Mouse (Mus musculus) ES-Bruce4 (cell line): ENCODE results near the gene Vax2. TPM values are rescaled to one million over a fixed set of nuclear protein-coding genes. Genes with fewer than 3 reads are reported as not detected.
A peak's percentile ranks its signal among the peaks of the same experiment; 100 is the strongest.

Experiments
- H3K27ac ChIP-seq: 2 replicates; pipeline ENCODE4 v1.5.1; 2012; ENCODE audit warnings: low read length, inconsistent platforms; ENCODE audit not compliant: insufficient read depth
- H3K27me3 ChIP-seq: 2 replicates; pipeline ENCODE4 v1.6.1; 2012; ENCODE audit warnings: mild to moderate bottlenecking, low read length, inconsistent platforms; ENCODE audit not compliant: control insufficient read depth, poor library complexity, insufficient read depth, severe bottlenecking
- H3K36me3 ChIP-seq: 2 replicates; pipeline ENCODE4 v1.6.1; 2012; ENCODE audit warnings: inconsistent platforms, mild to moderate bottlenecking, low read length, moderate library complexity; ENCODE audit not compliant: control insufficient read depth, poor library complexity, insufficient read depth, severe bottlenecking
- H3K4me1 ChIP-seq: one replicate; pipeline ENCODE4 v1.8.1; 2011; ENCODE audit warnings: low read length; ENCODE audit not compliant: control insufficient read depth, insufficient read depth
- H3K4me3 ChIP-seq: 2 replicates; pipeline ENCODE4 v1.5.1; 2011; ENCODE audit warnings: low read depth, mild to moderate bottlenecking, low read length
- H3K9ac ChIP-seq: 2 replicates; pipeline ENCODE4 v1.6.1; 2012; ENCODE audit warnings: low read depth, mild to moderate bottlenecking, inconsistent platforms; ENCODE audit not compliant: poor library complexity, severe bottlenecking
- H3K9me3 ChIP-seq: replicated peaks from 2 replicates; pipeline ENCODE4 v1.6.1; 2012; ENCODE audit warnings: mild to moderate bottlenecking, low read length, inconsistent platforms; ENCODE audit not compliant: control insufficient read depth, poor library complexity, insufficient read depth, severe bottlenecking
- CTCF ChIP-seq: IDR thresholded peaks from one replicate; pipeline ENCODE4 v1.8.1; 2011; ENCODE audit warnings: low read depth, low read length
- EP300 ChIP-seq: IDR thresholded peaks from 2 replicates; pipeline ENCODE4 v1.6.1; 2011; ENCODE audit warnings: low read depth, low read length; ENCODE audit not compliant: insufficient read depth
- POLR2A ChIP-seq: IDR thresholded peaks from one replicate; pipeline ENCODE4 v1.8.1; 2011; ENCODE audit warnings: low read length; ENCODE audit not compliant: insufficient read depth
- polyA plus RNA-seq: library from polyadenylated mRNA; stranded (reverse); fragments of >200 nt; gene quantifications from 2 replicates; pipeline ENCODE4 v1.2.4, GENCODE M21; 2011; ENCODE audit warnings: low read depth; ENCODE audit not compliant: missing spikeins, insufficient read depth, insufficient read length

The Vax2 gene
- polyA plus RNA-seq, 1 experiment: not detected

- no peaks in the 10 kb centered on the region for H3K36me3 ChIP-seq
- no peak overlapping the region for H3K27ac ChIP-seq
- no peaks in the 10 kb centered on the region for H3K27me3 ChIP-seq
- no peak overlapping the region for H3K9ac ChIP-seq
- no peaks in the 10 kb centered on the region for H3K9me3 ChIP-seq
- H3K4me3 ChIP-seq: no peak overlapping the region
- TF ChIP-seq POLR2A (no peak), EP300 (no peak), CTCF (peak; percentile 82)
- H3K4me1 ChIP-seq: no peaks in the 10 kb centered on the region
These were observed 20.1 kb downstream of the Vax2 start for GRCm38 (mm10) chr6:83731128-83731527.

GRCm38 (mm10) chr6:83737311-83737710 lies 26.2 kb downstream of the Vax2 start:
- Histone ChIP-seq H3K9ac (peak overlapping the region; percentile 37), H3K27me3 (no peaks in the 10 kb centered on the region), H3K4me1 (peaks cover 4% of the 10 kb centered on the region), H3K36me3 (no peaks in the 10 kb centered on the region), H3K4me3 (peak overlapping the region; percentile 27), H3K27ac (no peak overlapping the region), H3K9me3 (no peaks in the 10 kb centered on the region)
- TF ChIP-seq EP300: no peak
- TF ChIP-seq CTCF: no peak
- TF ChIP-seq POLR2A: no peak

GRCm38 (mm10) chr6:83738596-83738995 lies 27.5 kb downstream of the Vax2 start:
- H3K4me3 ChIP-seq: 0 out of 2 replicates have a peak overlapping the region, but pooled peaks have one; percentile 24
- H3K9me3 ChIP-seq: no peaks in the 10 kb centered on the region
- H3K36me3 ChIP-seq: no peaks in the 10 kb centered on the region
- H3K4me1 ChIP-seq: peaks cover 4% of the 10 kb centered on the region
- no peak overlapping the region for H3K9ac ChIP-seq
- H3K27ac ChIP-seq: no peak overlapping the region
- no peaks in the 10 kb centered on the region for H3K27me3 ChIP-seq
- TF ChIP-seq EP300: no peak
- no peak for TF ChIP-seq POLR2A

- Histone ChIP-seq H3K27ac (no peak within 1 kb of the TSS), H3K9me3 (no peaks in the 10 kb centered on the region), H3K36me3 (no peaks in the 10 kb centered on the region), H3K4me1 (peaks cover 14% of the 10 kb centered on the region), H3K9ac (no peak within 1 kb of the TSS), H3K27me3 (no peaks in the 10 kb centered on the region), H3K4me3 (no peak within 1 kb of the TSS)
- no peak for TF ChIP-seq POLR2A
- TF ChIP-seq CTCF: no peak
- TF ChIP-seq EP300: no peak
These were observed 31.7 kb downstream of the Vax2 start, which contains the start of gene Atp6v1b1 for GRCm38 (mm10) chr6:83742761-83743160. Atp6v1b1 (plus strand) TSS chr6:83742990.

GRCm38 (mm10) chr6:83743212-83743611 lies 32.1 kb downstream of the Vax2 start:
- TF ChIP-seq POLR2A: no peak
- TF ChIP-seq EP300: no peak
- TF ChIP-seq CTCF: no peak

DNA sequence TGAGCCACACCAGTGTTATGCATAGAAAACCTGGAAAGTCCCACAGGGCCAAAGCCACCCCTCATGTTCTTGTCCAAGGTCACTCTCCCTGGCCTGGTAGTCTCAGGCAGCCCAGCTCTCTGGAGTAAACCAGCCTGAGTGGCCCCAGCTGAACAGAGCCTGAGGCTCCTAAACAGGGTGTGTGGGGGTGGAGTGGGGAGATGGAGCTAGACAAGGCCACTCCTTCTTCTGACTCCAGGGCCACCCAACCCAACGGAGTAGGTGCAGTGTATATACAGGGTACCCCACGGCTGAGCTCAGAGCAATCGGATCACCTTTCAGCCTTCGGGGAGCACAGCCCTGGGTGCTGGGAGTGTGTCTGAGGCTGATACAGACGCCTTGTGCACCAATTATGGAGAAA lies 33.1 kb downstream of the Vax2 start:
- no peak for TF ChIP-seq CTCF
- TF ChIP-seq EP300: no peak; the same call in 1 of the 2 replicates
- no peak for TF ChIP-seq POLR2A
- Histone ChIP-seq H3K4me1 (peaks cover 10% of the 10 kb centered on the region), H3K27ac (no peak overlapping the region), H3K9me3 (no peaks in the 10 kb centered on the region), H3K27me3 (no peaks in the 10 kb centered on the region), H3K36me3 (no peaks in the 10 kb centered on the region), H3K4me3 (no peak overlapping the region), H3K9ac (no peak overlapping the region)

More at GRCm38 (mm10) chr6:83743212-83743611, 32.1 kb downstream of the Vax2 start:
- no peaks in the 10 kb centered on the region for H3K36me3 ChIP-seq
- no peak overlapping the region for H3K9ac ChIP-seq
- H3K27ac ChIP-seq: no peak overlapping the region
- H3K27me3 ChIP-seq: no peaks in the 10 kb centered on the region
- no peak overlapping the region for H3K4me3 ChIP-seq
- H3K4me1 ChIP-seq: peaks cover 10% of the 10 kb centered on the region
- H3K9me3 ChIP-seq: no peaks in the 10 kb centered on the region
